Mouse (Mus musculus) olfactory bulb, adult 2 months (tissue): Measurements from ENCODE around the gene Gal3st2b. TPM values are rescaled to one million over a fixed set of nuclear protein-coding genes. Genes with fewer than 3 reads are reported as not detected.

Experiments
- polyA plus RNA-seq: library from polyadenylated mRNA; stranded (reverse); fragments of >200 nt; gene quantifications from 2 replicates; pipeline ENCODE4 v1.2.4, GENCODE M21; 2012; ENCODE audit warnings: low replicate concordance; ENCODE audit not compliant: missing spikeins, insufficient read depth, insufficient read length

Gal3st2b gene
- polyA plus RNA-seq, 1 experiment = not detected

Other genes with a start within 250 kb of the Gal3st2b start
- not detected in 2 replicates for gene Bok, start 232.7 kb upstream of the Gal3st2b start, polyA plus RNA-seq
- not detected in 2 replicates for gene Atg4b, start 166.8 kb upstream of the Gal3st2b start, polyA plus RNA-seq
- not detected in 2 replicates for gene Thap4, start 163.4 kb upstream of the Gal3st2b start, polyA plus RNA-seq
- gene Dtymk, start 116.4 kb upstream of the Gal3st2b start, polyA plus RNA-seq = not detected in 2 replicates
- not detected in 2 replicates for gene Ing5, start 114.3 kb upstream of the Gal3st2b start, polyA plus RNA-seq
- gene D2hgdh, start 93.4 kb upstream of the Gal3st2b start, polyA plus RNA-seq = not detected in 2 replicates
- gene Gal3st2, start 57.0 kb upstream of the Gal3st2b start, polyA plus RNA-seq = not detected in 2 replicates
- gene Gal3st2c, start 72.2 kb downstream of the Gal3st2b start, polyA plus RNA-seq = not detected in 2 replicates
- not detected in 2 replicates for gene Neu4, start 102.1 kb downstream of the Gal3st2b start, polyA plus RNA-seq
- gene Pdcd1, start 134.2 kb downstream of the Gal3st2b start, polyA plus RNA-seq = not detected in 2 replicates